Mouse (Mus musculus): ENCODE data around the gene Rxra. TPM values are rescaled to one million over a fixed set of nuclear protein-coding genes. Genes with fewer than 3 reads are reported as not detected.

Gene Rxra
- 2.0 to 3.2 TPM (median 2.2 TPM) in 4 replicates for total RNA-seq (2023)

GRCm38 (mm10) chr2:27676106-27676477, at the start of gene Rxra:
TSS of gene Rxra (plus strand) at chr2:27676440.

Other genes with a start within 250 kb of the Rxra start
- 160 to 178 TPM (median 166 TPM) in 4 replicates for gene Vav2, start 249.4 kb upstream of the Rxra start, total RNA-seq (2023)
- gene Brd3os, start 234.1 kb upstream of the Rxra start, total RNA-seq (2023), result 1.3 TPM in 1 of 4 replicates, not detected in the others
- gene Brd3, start 168.8 kb upstream of the Rxra start, total RNA-seq (2023), result 40.6 to 45.5 TPM (median 43.9 TPM) in 4 replicates
- 37.8 to 44.9 TPM (median 40.7 TPM) in 4 replicates for gene Wdr5, start 161.3 kb upstream of the Rxra start, total RNA-seq (2023)
- 0.06 to 0.16 TPM in 2 of 4 replicates, not detected in the others for gene Col5a1, start 210.0 kb downstream of the Rxra start, total RNA-seq (2023)

Measured in B cell, adult 62 days (primary cell).